Mouse (Mus musculus): ENCODE measurements around the gene Zfp652. TPM values are rescaled to one million over a fixed set of nuclear protein-coding genes. Genes with fewer than 3 reads are reported as not detected.
"Not testable (repeated sequence)": the region's sequence is repeated elsewhere in the genome, so short reads cannot be mapped to it uniquely, and the experiment has no call there.

Zfp652 gene
- total RNA-seq, 2 experiments from 2014 or later = 94.6 to 110 TPM

- no peak for DNase-seq
- intact Hi-C loops (cut with DNase I) = loop anchor here (1.0 to 5.0 kb wide), 2 partner anchors 63 to 212 kb away; no protein-coding TSS in a partner anchor
- Histone ChIP-seq H3K4me3 (no peak overlapping the region), H3K27ac (no peak overlapping the region)
- TF ChIP-seq CTCF (IDR thresholded peaks at IDR 0.05) = no peak
Observed at GRCm38 (mm10) chr11:95749619-95750018, 37.1 kb downstream of the Zfp652 start.

DNA sequence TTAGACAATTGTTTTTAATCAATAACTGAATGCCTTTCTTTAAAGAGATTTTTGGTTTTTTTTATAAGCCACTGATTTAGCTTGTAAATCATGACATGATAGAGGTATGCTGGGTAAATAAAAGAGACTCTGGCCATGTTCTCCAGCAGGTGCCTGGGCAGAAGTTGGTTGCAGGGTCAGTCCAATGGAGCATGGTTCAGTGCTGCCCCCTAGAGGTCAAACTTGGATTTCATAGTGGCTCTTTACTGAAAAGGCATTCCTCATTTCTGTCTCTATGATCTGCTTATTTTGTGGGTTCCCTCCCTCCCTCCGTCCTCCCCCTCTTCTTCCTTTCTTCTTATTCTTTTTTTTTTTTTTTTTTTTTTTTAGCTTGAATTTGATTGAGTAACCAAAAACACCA is 38.5 kb downstream of the Zfp652 start:
- peak; percentile 93 for TF ChIP-seq CTCF (IDR thresholded peaks at IDR 0.05)
- H3K27ac ChIP-seq = no peak overlapping the region
- peak; percentile 71 for DNase-seq
- no peak overlapping the region for H3K4me3 ChIP-seq
- intact Hi-C loops (cut with DNase I) = loop anchor here (1.0 to 5.0 kb wide), 2 partner anchors 65 to 214 kb away; no protein-coding TSS in a partner anchor

GRCm38 (mm10) chr11:95755137-95755536 is 42.7 kb downstream of the Zfp652 start:
- H3K4me3 ChIP-seq; intact Hi-C loops (cut with DNase I); DNase-seq; H3K27ac ChIP-seq: not testable (repeated sequence)
- TF ChIP-seq CTCF (IDR thresholded peaks at IDR 0.05) = peak; percentile 10; the same call in 1 of the 2 replicates

GRCm38 (mm10) chr11:95760521-95760920 is 48.0 kb downstream of the Zfp652 start:
- no peak for DNase-seq
- Histone ChIP-seq H3K27ac (no peak overlapping the region), H3K4me3 (no peak overlapping the region)
- intact Hi-C loops (cut with DNase I) = no loop called here
- no peak for TF ChIP-seq CTCF (IDR thresholded peaks at IDR 0.05)

DNA sequence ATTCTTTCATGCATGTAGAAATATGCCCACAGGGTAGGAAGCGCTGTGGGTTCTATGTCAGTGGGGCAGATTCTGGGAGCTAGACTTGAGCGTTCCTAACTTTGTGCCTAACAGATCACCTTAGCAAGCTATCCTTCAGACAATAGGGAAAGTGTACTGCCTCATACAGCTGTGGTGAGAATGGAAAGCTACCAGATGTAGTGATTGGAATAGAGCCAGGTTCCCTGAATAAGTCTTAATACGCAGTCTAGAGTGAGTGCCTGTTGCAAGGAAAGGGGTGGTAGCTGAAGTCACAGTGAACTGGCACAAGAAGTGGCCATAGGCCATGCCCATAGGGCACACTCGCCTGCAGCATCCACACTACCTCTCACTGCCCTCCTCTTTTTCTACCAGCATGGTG is 50.5 kb downstream of the Zfp652 start:
- no peak overlapping the region for H3K4me3 ChIP-seq
- no peak for TF ChIP-seq CTCF (IDR thresholded peaks at IDR 0.05)
- intact Hi-C loops (cut with DNase I) = no loop called here

GRCm38 (mm10) chr11:95764806-95765205 is 52.3 kb downstream of the Zfp652 start:
- no peak overlapping the region for H3K4me3 ChIP-seq
- no peak for DNase-seq
- H3K27ac ChIP-seq = no peak overlapping the region
- no peak for TF ChIP-seq CTCF (IDR thresholded peaks at IDR 0.05)
- intact Hi-C loops (cut with DNase I) = no loop called here

More for the DNA sequence above, 50.5 kb downstream of the Zfp652 start:
- DNase-seq = no peak
- H3K27ac ChIP-seq = no peak overlapping the region

DNA sequence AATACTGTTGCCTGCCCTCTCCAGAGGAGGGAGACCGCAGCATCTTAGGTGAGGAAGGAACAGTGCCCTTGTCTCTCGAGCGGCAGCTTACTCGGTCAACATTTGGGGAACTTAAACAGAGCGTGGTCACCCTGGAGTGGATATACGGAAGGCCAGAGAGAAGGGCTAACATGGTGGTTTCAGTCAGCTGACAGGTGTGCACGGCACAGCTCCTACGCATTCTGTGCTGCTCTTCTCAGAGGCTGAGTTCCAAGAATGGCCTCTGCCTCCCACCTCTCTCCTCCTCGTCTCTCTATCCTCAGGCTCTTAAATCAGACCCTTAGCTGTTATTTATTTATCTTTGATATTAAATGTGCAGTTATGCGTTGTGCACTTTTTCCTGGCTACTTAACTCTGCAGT is 52.9 kb downstream of the Zfp652 start:
- no peak for DNase-seq
- no peak for TF ChIP-seq CTCF (IDR thresholded peaks at IDR 0.05)
- H3K4me3 ChIP-seq = no peak overlapping the region
- intact Hi-C loops (cut with DNase I) = no loop called here
- H3K27ac ChIP-seq = no peak overlapping the region

- intact Hi-C loops (cut with DNase I) = no loop called here
- Histone ChIP-seq H3K4me3 (no peak overlapping the region), H3K27ac (no peak overlapping the region)
- no peak for TF ChIP-seq CTCF (IDR thresholded peaks at IDR 0.05)
- no peak for DNase-seq
Observed at GRCm38 (mm10) chr11:95768244-95768643, 55.8 kb downstream of the Zfp652 start.

DNA sequence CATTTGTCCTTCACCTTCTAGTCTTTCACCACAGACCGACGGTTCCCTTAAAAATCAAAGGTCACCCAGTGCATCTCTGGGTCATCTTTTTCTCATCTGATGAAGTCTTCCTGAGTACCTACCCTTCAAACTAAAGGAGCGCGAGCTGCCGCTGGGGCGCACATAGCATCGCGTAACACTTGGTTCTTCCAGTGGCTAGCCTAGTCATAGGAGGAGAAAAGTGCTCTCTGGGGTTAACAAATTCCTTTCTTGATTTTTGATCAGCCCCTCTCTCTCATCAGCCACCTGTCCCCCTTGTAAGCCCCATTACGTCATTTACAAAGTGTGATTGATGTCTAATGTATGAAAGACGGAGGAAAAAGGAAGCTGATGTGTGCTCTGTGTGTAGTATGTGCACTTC is 56.7 kb downstream of the Zfp652 start:
- TF ChIP-seq CTCF (IDR thresholded peaks at IDR 0.05) = no peak
- Histone ChIP-seq H3K4me3 (no peak overlapping the region), H3K27ac (no peak overlapping the region)
- no peak for DNase-seq
- intact Hi-C loops (cut with DNase I) = no loop called here

DNA sequence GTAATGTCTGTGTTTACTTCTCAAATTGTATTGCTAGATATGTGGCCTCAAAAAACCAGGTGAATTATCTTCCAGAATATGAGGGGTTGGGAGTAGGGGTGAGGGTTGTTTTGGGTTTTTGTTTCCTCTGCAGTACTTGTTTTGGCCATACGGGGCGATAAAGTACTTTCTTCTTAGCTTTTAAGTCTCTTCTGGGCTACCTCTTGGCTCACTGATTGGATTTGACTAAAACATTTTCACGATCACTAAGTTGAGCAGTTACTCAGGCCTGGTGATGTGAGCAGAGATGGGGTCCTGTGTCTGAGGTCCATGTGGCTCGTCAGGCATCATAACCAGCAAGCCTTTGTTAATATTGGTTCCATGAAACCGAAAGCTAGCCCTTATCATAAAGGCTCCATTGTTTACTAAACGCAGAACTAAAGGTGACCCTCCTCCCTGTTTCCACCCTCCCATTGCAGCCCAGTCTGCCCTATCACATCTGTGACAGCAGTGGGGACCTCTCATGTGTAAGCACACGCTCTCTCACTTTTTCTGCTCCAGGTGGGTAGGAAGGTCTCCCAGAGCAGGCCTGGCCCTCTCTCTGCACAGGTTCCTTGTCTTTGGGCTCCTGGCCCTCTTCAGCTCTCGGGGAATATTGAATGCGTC is 58.4 kb downstream of the Zfp652 start:
- Histone ChIP-seq H3K4me3 (no peak overlapping the region; the same call in 1 of the 2 replicates), H3K27ac (peak overlapping the region; percentile 70)
- intact Hi-C loops (cut with DNase I) = loop anchor here (1.0 kb wide), 1 partner anchor 82 kb away; no protein-coding TSS in a partner anchor
- DNase-seq = no peak
- peak; percentile 62 for TF ChIP-seq CTCF (IDR thresholded peaks at IDR 0.05)

DNA sequence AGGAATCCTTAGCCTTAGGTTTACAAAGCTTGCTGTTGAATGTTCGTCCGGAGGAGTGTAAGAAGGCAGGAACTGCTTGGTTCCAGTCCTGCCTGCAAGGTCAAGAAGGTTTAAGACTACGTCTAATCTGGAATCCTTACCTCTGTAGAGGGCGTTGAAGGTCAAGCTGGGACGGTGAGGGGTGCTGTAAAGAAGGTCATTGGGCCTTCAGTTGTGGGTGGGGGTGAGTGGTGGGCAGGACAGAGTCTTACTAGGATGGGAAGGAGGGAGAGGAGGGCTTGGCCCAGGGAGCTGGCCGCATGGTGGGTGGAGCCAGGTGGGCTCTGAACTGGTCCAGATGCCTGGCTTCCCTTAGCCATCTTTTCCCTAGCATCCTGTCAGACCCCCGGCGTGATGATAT is 59.2 kb downstream of the Zfp652 start:
- H3K4me3 ChIP-seq = no peak overlapping the region
- intact Hi-C loops (cut with DNase I) = loop anchor here (1.0 kb wide), 1 partner anchor 82 kb away; no protein-coding TSS in a partner anchor
- peak overlapping the region; percentile 70 for H3K27ac ChIP-seq
- TF ChIP-seq CTCF (IDR thresholded peaks at IDR 0.05) = no peak
- DNase-seq = no peak

GRCm38 (mm10) chr11:95773264-95773663 is 60.8 kb downstream of the Zfp652 start:
- Histone ChIP-seq H3K4me3 (no peak overlapping the region), H3K27ac (peak overlapping the region; percentile 82)
- TF ChIP-seq CTCF (IDR thresholded peaks at IDR 0.05) = no peak
- no peak for DNase-seq
- intact Hi-C loops (cut with DNase I) = no loop called here

- H3K27ac ChIP-seq = peak overlapping the region; percentile 89
- no peak for TF ChIP-seq CTCF (IDR thresholded peaks at IDR 0.05)
- H3K4me3 ChIP-seq = peak overlapping the region; percentile 21; the same call in 1 of the 2 replicates
- intact Hi-C loops (cut with DNase I) = loop anchor here (2.0 kb wide), 1 partner anchor 47 kb away; the partner anchor contains the start of gene Phospho1
- DNase-seq = peak; percentile 90
Observed at GRCm38 (mm10) chr11:95777323-95778297, 65.1 kb downstream of the Zfp652 start.

Measured in gastrocnemius, adult 2 months (tissue).